Mouse (Mus musculus) lung, postnatal 0 days (tissue): Measurements from ENCODE around the gene Dram1.

Experiments used
- CTCF ChIP-seq: IDR thresholded peaks from 2 replicates; pipeline ENCODE4 v1.5.1; 2016; ENCODE audit warnings: antibody characterized with exemption, mild to moderate bottlenecking
- EP300 ChIP-seq: IDR thresholded peaks from 2 replicates; pipeline ENCODE4 v1.6.1; 2016; ENCODE audit warnings: antibody characterized with exemption, mild to moderate bottlenecking, control low read depth

GRCm38 (mm10) chr10:88321739-88322138 is 57.1 kb downstream of the Dram1 start:
- no peak for TF ChIP-seq EP300
- TF ChIP-seq CTCF = no peak
